Mouse (Mus musculus) kidney, adult 8-10 months (tissue): ENCODE results near the gene Plcxd3.
A peak's percentile ranks its signal among the peaks of the same experiment; 100 is the strongest.

ENCODE experiments used
- DNase-seq, 2 experiments: peaks; one replicate each; pipeline ENCODE4 v3.0.0; 2022

The Plcxd3 gene

DNA sequence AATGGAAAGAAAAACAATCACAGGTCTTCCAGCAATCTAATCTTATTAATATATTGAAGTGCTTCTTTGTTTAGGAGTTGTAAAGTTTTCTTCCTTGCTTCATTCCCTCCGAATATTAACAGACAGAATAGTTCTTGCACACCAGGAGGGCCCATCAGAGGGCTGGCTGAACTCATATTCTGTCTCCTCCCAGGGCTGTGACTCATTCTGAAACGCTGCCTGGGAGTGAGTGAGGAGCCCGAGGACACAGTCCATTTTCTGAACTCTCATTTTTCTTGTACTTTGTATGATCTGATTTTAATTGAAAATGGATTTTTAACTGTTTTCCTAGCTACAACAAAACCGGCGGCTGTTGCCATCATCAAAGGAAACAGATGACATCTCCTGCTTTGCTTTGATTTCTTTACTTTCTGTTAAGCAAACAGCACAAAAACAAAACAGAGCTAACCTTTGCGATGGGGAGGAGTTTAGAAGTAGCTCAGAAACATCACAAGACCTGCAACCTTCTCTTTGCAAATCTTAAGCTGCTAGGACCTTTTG lies 186.2 kb downstream of the Plcxd3 start:
- peak; percentile 11 to 25 for DNase-seq

- peak; percentile 4 to 54 for DNase-seq
Observed at GRCm38 (mm10) chr15:4595521-4595920, 220.2 kb downstream of the Plcxd3 start.

- peak; percentile 60 to 72 for DNase-seq
Observed at GRCm38 (mm10) chr15:4598661-4599060, 223.4 kb downstream of the Plcxd3 start.

DNA sequence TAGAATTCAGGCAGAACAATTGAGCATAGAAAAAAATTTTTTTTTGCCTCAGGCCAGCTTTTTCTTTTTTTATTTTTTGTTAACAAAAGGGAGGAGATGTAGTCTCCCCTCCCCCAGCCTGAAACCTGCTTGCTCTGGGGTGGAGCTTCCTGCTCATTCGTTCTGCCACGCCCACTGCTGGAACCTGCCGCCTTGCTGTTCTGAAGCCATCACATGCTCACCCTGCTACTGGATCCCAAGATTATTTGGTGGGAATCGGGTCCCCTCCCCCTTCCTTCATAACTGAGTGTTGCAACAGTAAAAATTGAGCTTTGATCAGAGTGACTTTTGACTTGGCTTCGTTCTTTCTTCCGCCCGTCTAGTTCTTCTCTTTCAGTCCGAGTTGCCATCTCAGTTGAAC lies 224.0 kb downstream of the Plcxd3 start:
- DNase-seq: peak; percentile 66 to 80

GRCm38 (mm10) chr15:4605630-4606029 lies 230.3 kb downstream of the Plcxd3 start:
- DNase-seq: no peak
